Comparison of ENCODE assay signal across 12 mouse cellular contexts in genomic region chr11:20246616-20247015, GRCm38 (mm10). TPM values are rescaled to one million over a fixed set of nuclear protein-coding genes. Genes with fewer than 3 reads are reported as not detected.
DNase-seq lines count a peak whose midpoint lies in the region; ATAC-seq and TF ChIP-seq lines count a peak whose summit lies in the region.
"Had no signal": no experiment of that assay in that cellular context is flagged by ENCODE, and none has a peak within 500 bp of the region (broad histone marks: within the 10 kb centered on the region; RNA-seq: fewer than 3 reads in every experiment).

No protein-coding gene starts in this region.

- H3K4me2 ChIP-seq in heart, embryonic 16.5 days (ENCODE audit: low read depth, low read length), result peak overlapping the region; percentile 59; the same call in 1 of the 2 replicates

- H3K27me3 ChIP-seq in heart, embryonic 16.5 days (ENCODE audit: control insufficient read depth, insufficient read depth, low read length), result no peaks in the 10 kb centered on the region
- H3K27me3 ChIP-seq in megakaryocyte, embryonic 14.5 days (replicated peaks), result no peaks in the 10 kb centered on the region

- H3K36me3 ChIP-seq in heart, embryonic 16.5 days (ENCODE audit: control insufficient read depth, insufficient read depth), result peaks cover 4% of the 10 kb centered on the region
- H3K36me3 ChIP-seq in megakaryocyte, embryonic 14.5 days (replicated peaks; ENCODE audit: low read length), result peaks cover 48% of the 10 kb centered on the region
- H3K36me3 ChIP-seq in ES-E14 (ENCODE audit: control insufficient read depth, insufficient read depth, low read length, poor library complexity, severe bottlenecking), result peaks cover 18% of the 10 kb centered on the region

- DNase-seq in heart, adult 9 months (ENCODE audit: low spot score in 2 of 2), result no peak
- no peak for DNase-seq in ES-E14 (ENCODE audit: low read depth, low spot score)
- DNase-seq in lung, postnatal 14 days, result peak; percentile 47
- no peak for DNase-seq in urinary bladder, postnatal 4 days (ENCODE audit: low spot score in 2 of 2)
- DNase-seq: cerebellum, adult 11 months; heart, adult 18-20 months; liver, postnatal 0 days; spleen, adult 18-20 months had no signal

- no peak overlapping the region for H3K27ac ChIP-seq in heart, embryonic 16.5 days (ENCODE audit: low read length)
- H3K27ac ChIP-seq in ES-E14 (ENCODE audit: insufficient read depth, low read depth, low read length, poor library complexity, severe bottlenecking), result no peak overlapping the region
- H3K27ac ChIP-seq: stomach, postnatal 0 days had no signal

- H3K4me1 ChIP-seq in heart, embryonic 16.5 days (ENCODE audit: control insufficient read depth, insufficient read depth, low read length), result peaks cover 50% of the 10 kb centered on the region
- peaks cover 88% of the 10 kb centered on the region for H3K4me1 ChIP-seq in megakaryocyte, embryonic 14.5 days
- peaks cover 19 to 22% of the 10 kb centered on the region in 2 experiments for H3K4me1 ChIP-seq in ES-E14 (ENCODE audit: control insufficient read depth in 2 of 2, insufficient read depth in 2 of 2, low read length in 2 of 2, poor library complexity in 1 of 2)

- no peak for ATAC-seq in heart, embryonic 16.5 days (replicated peaks; ENCODE audit: extremely low read depth, insufficient read depth, low FRiP score)
- ATAC-seq in megakaryocyte, adult 5-6 weeks (ENCODE audit: poor library complexity, severe bottlenecking), result no peak
- ATAC-seq: liver, postnatal 0 days had no signal

- no peak overlapping the region for H3K9ac ChIP-seq in heart, embryonic 16.5 days (ENCODE audit: low read length)
- H3K9ac ChIP-seq in ES-E14 (ENCODE audit: insufficient read depth, low read depth, low read length, poor library complexity, severe bottlenecking), result no peak overlapping the region
- H3K9ac ChIP-seq: liver, postnatal 0 days had no signal

- in situ Hi-C loops in ES-E14 (cut with MboI; ENCODE audit: low sequenced_read_pairs in 2 of 2, unreplicated experiment in 2 of 2), result no loop called here

- 49% methylated on average over 1 of the region's 1 CpGs for WGBS in heart, embryonic 16.5 days

- H3K4me3 ChIP-seq in heart, embryonic 16.5 days (ENCODE audit: low read length), result no peak overlapping the region
- H3K4me3 ChIP-seq in megakaryocyte, embryonic 14.5 days (replicated peaks), result peak overlapping the region; percentile 82
- H3K4me3 ChIP-seq in ES-E14 (ENCODE audit: insufficient read depth in 1 of 2, low read depth in 1 of 2, low read length in 2 of 2, poor library complexity in 1 of 2, severe bottlenecking in 1 of 2), result no peak overlapping the region

- no peaks in the 10 kb centered on the region for H3K9me3 ChIP-seq in heart, embryonic 16.5 days (replicated peaks; ENCODE audit: control insufficient read depth, low read length)
- H3K9me3 ChIP-seq in megakaryocyte, embryonic 14.5 days, result no peaks in the 10 kb centered on the region
- no peaks in the 10 kb centered on the region for H3K9me3 ChIP-seq in ES-E14 (ENCODE audit: control insufficient read depth, insufficient read depth, low read depth, low read length)

TF ChIP-seq in ES-E14, 5 proteins besides CTCF, POLR2A, EP300 and RAD21:
- TF ChIP-seq CHD2 (IDR thresholded peaks at IDR 0.05; ENCODE audit: low read depth, low read length) (no peak), ZC3H11A (IDR thresholded peaks at IDR 0.05; ENCODE audit: borderline replicate concordance, low read depth, low read length) (no peak), MAFK (IDR thresholded peaks at IDR 0.05; ENCODE audit: insufficient read depth, low read depth, low read length) (0 out of 2 replicates have a peak, but pooled peaks have one; percentile 23), ZNF384 (IDR thresholded peaks at IDR 0.05; ENCODE audit: low read depth, low read length) (no peak), HCFC1 (IDR thresholded peaks at IDR 0.05; ENCODE audit: borderline replicate concordance, insufficient read depth, low read length) (no peak)

RNA-seq across cellular contexts. Expression of gene Cep68, which starts 2.6 kb away (rescaled TPM):
- 30.7 and 31.8 TPM in 2 replicates for polyA plus RNA-seq in heart, embryonic 16.5 days (2015; fragmentation: Nextera tagmentation; extraction: Ambion mirVana)
- 4.7 and 15.5 TPM in 2 replicates for polyA plus RNA-seq in megakaryocyte, embryonic 14.5 days (2012; ENCODE audit: insufficient read depth, low replicate concordance)
- 5.8 and 8.3 TPM in 2 replicates for total RNA-seq in megakaryocyte, adult 5-6 weeks (2015)
- total RNA-seq in megakaryocyte, adult 5-6 weeks (2017), result 7.4 and 7.6 TPM in 2 replicates
- total RNA-seq in ES-E14 (2012; rRNA removed), result 30.9 and 39.2 TPM in 2 replicates

RNA-seq across cellular contexts. Expression of gene Rab1a, which starts 45.4 kb away (rescaled TPM):
- polyA plus RNA-seq in heart, embryonic 16.5 days (2015; fragmentation: Nextera tagmentation; extraction: Ambion mirVana), result 194 and 228 TPM in 2 replicates
- polyA plus RNA-seq in megakaryocyte, embryonic 14.5 days (2012; ENCODE audit: insufficient read depth, low replicate concordance), result 6.5 and 33.5 TPM in 2 replicates
- 180 and 218 TPM in 2 replicates for total RNA-seq in megakaryocyte, adult 5-6 weeks (2015)
- 91.3 and 119 TPM in 2 replicates for total RNA-seq in megakaryocyte, adult 5-6 weeks (2017)
- 77.9 and 122 TPM in 2 replicates for total RNA-seq in ES-E14 (2012; rRNA removed)
